Mouse (Mus musculus): Measurements from ENCODE around the gene Tspan5. TPM values are rescaled to one million over a fixed set of nuclear protein-coding genes. Genes with fewer than 3 reads are reported as not detected.

Tspan5 gene
- polyA plus RNA-seq, 1 experiment from 2014 or later = 97.0 TPM

DNA sequence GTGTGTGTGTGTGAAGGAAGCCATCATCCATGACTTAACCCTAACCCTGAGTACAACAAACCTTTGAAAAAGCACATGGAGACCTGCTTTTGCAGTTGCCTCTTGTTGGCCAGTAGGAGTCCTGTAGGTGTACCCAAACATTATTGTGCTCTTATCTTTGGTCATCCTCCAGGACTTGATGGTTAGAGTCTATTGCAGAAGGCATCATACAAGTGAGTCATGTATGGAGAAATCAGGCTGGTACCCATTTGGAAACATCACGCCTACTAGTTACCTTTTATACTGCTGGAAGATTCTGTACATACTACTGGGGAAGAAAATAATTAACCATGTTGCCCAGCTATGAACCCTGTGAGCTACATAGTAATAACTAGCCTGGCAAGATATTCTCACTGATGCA, 103.8 kb downstream of the Tspan5 start:
- no peak overlapping the region for H3K4me3 ChIP-seq
- WGBS = 92% methylated on average over 1 of the region's 1 CpGs
- H3K4me2 ChIP-seq = no peak overlapping the region
- H3K27ac ChIP-seq = no peak overlapping the region
- H3K9me3 ChIP-seq = no peaks in the 10 kb centered on the region
- H3K27me3 ChIP-seq = no peaks in the 10 kb centered on the region
- H3K4me1 ChIP-seq (replicated peaks) = peaks cover 32% of the 10 kb centered on the region
- no peak for ATAC-seq (ENCODE audit: low FRiP score)
- no peaks in the 10 kb centered on the region for H3K36me3 ChIP-seq
- H3K9ac ChIP-seq = no peak overlapping the region

DNA sequence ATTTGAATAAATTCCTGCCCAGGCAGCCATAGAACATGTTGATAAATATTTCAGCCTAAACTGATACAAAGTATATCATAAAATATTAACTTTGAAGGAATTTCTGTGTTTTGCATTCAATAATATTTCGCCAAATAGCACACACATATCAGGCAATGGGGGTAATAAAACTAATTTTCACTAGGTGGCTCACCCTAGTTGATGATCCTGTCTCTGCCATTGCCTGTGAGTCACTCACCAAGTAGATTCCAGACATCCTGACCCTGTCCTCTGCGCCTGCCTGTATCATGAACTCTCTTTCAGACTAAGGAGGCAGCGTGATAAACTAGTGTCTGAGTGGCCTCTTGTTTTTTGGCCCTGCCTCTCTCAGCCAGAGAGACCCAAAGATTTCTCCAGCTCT, 105.8 kb downstream of the Tspan5 start:
- H3K4me2 ChIP-seq = no peak overlapping the region
- H3K36me3 ChIP-seq = no peaks in the 10 kb centered on the region
- H3K4me3 ChIP-seq = no peak overlapping the region
- ATAC-seq (ENCODE audit: low FRiP score) = no peak
- WGBS = 93% methylated on average over 3 of the region's 3 CpGs
- H3K27me3 ChIP-seq = no peaks in the 10 kb centered on the region
- H3K9me3 ChIP-seq = no peaks in the 10 kb centered on the region
- peaks cover 43% of the 10 kb centered on the region for H3K4me1 ChIP-seq (replicated peaks)
- no peak overlapping the region for H3K9ac ChIP-seq
- no peak overlapping the region for H3K27ac ChIP-seq

DNA sequence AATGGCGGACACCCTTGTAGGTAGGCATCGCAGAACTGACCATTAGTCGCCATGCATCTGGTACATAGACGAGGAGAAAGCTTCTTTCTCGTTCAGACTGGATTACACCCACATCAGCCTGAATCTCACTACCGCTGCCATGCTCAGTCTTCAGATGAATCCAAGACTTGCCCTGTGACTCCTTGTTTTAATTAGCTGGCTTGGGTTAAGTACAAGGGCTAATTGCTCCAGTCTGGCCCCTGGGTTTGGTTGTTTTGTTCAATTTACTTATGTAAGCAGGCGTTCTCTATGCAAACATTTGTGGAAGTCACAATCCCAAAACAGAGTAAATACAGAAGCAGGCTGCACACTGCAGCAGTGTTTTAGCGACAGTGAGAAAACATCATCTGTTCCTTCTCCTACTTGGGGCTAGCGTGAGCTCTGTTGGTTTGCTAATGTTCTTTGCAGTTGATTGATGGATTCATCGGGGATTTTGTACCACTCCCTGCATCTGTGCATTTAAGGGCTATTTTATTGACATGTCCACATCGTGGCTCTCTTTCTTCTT, 107.8 kb downstream of the Tspan5 start:
- Histone ChIP-seq H3K4me3 (no peak overlapping the region), H3K27ac (peak overlapping the region; percentile 61), H3K27me3 (no peaks in the 10 kb centered on the region), H3K9ac (0 out of 2 replicates have a peak overlapping the region, but pooled peaks have one; percentile 14), H3K36me3 (no peaks in the 10 kb centered on the region), H3K4me2 (no peak overlapping the region), H3K9me3 (no peaks in the 10 kb centered on the region), H3K4me1 (replicated peaks) (peaks cover 56% of the 10 kb centered on the region)
- no peak for ATAC-seq (ENCODE audit: low FRiP score)
- WGBS = 47% methylated on average over 11 of the region's 11 CpGs

DNA sequence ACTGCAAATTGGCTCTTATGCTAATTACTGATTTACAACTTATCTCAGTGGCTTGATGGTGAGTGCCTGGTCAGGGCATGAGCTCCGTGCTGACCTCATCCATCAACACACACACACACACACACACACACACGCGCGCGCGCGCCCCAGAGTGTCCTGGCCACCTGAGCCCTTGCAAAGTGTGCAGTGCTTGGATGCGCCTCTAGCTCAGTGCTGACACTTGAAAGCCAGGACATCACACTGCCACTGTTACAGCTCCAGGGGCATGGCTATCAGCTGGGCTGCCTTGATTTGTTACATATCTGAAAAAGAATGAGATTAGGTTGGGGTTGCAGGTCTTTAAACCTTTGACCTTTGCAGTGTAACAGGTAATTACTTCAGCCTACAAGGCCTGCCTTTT, 109.9 kb downstream of the Tspan5 start:
- no peak overlapping the region for H3K4me2 ChIP-seq
- H3K36me3 ChIP-seq = no peaks in the 10 kb centered on the region
- no peak overlapping the region for H3K9ac ChIP-seq
- H3K27me3 ChIP-seq = no peaks in the 10 kb centered on the region
- ATAC-seq (ENCODE audit: low FRiP score) = peak; percentile 28
- WGBS = 22% methylated on average over 8 of the region's 8 CpGs
- no peak overlapping the region; the same call in 1 of the 2 replicates for H3K27ac ChIP-seq
- H3K9me3 ChIP-seq = no peaks in the 10 kb centered on the region
- no peak overlapping the region for H3K4me3 ChIP-seq
- peaks cover 76% of the 10 kb centered on the region for H3K4me1 ChIP-seq (replicated peaks)

DNA sequence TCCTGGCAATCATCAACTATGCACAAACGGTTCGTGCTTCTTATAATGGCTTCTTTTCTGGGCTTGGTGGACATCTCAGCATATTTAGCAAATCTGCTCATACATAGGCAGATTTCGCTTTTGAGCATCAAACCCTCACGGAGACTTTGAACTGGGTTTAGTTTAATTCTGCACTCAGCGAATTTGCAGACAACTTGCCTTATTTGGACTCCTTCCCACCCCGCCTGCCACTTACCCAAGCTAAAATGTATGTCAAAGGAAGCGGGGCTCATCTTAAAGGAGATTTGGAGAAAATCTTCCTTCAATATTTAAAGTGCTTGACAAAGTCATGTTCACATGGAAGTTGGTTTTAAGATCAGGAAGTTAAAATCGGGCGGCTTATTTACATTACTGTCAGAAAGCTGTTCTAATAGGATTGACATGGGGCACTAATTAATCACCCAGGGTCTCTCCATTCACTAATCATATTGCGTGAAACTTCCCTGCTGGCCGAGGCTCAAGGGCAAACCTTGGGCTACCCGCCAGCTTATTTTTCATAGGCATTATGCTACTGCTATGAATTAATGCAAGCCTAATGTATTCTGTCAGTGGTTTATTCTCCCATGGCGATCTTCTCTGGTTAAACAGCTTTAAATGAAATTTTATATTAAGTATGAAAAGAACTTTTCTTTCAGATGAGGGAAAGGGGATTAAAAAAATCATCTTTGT, 111.1 kb downstream of the Tspan5 start:
- WGBS = 33% methylated on average over 13 of the region's 13 CpGs
- Histone ChIP-seq H3K27ac (peak overlapping the region; percentile 6; the same call in 1 of the 2 replicates), H3K4me1 (replicated peaks) (peaks cover 89% of the 10 kb centered on the region), H3K27me3 (no peaks in the 10 kb centered on the region), H3K36me3 (no peaks in the 10 kb centered on the region), H3K4me2 (no peak overlapping the region), H3K9me3 (no peaks in the 10 kb centered on the region), H3K9ac (no peak overlapping the region), H3K4me3 (no peak overlapping the region)
- no peak for ATAC-seq (ENCODE audit: low FRiP score)

DNA sequence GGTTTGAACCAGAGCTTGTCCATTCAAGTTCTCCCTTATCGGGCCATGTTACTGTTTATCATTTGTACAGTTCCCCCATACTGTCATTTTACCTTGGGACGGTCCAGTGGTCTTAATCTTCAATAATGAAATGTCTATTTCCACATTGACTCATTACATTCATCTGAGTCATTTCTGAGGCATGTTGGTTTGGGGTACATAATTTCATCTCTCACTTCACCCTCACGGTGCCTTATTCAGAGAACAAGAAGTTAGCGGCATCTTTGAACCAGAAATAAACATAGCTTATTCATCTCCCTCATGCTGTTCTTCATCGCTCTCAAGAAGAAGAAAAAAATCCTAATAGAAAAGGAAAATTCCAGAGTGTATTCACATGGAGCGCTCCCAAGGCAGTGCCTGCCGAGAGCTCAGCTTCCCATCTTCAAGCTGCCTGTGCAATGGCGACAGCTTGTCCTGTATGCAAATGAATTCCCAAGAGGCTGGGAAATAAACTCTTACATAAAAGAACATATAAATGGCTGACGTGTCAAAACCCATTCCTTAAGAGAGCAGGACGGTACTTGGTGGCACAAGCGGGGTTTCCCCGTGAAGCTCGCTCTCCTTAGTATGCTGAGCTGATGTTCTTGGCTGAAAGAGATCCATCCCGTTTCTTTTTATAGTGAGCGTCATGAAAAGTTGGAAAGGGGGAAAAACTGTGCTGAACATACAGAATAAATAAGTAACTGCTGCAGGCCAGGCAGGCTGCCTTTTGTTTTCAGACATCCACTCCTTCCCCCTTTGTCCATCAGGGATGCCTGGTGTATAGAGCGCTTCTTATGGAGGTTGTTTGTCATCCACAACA, 112.2 kb downstream of the Tspan5 start:
- Histone ChIP-seq H3K9ac (0 out of 2 replicates have a peak overlapping the region, but pooled peaks have one; percentile 30), H3K36me3 (no peaks in the 10 kb centered on the region), H3K4me2 (peak overlapping the region; percentile 29), H3K4me1 (replicated peaks) (peaks cover 99% of the 10 kb centered on the region), H3K9me3 (no peaks in the 10 kb centered on the region), H3K27me3 (no peaks in the 10 kb centered on the region), H3K4me3 (no peak overlapping the region), H3K27ac (peak overlapping the region; percentile 79)
- WGBS = 20% methylated on average over 16 of the region's 16 CpGs
- peak; percentile 33 for ATAC-seq (ENCODE audit: low FRiP score)

DNA sequence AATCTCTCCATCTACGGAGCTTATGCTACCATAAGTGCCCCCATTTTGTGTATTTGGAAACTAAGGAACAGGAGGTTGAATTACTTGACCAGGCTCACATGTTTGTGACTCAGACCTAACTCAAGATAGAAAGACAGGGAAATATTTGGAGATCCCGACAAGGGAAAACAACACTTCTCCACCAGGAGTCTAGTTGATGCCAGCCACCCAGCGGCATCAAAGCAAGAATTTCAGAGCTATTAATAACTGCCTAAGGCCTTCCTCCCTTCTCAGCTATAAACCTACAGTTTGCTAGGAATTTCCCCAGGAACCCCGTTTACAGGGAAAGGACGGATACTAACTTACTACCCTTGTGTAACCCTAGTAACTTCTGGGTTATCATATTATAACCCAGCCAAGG, 113.4 kb downstream of the Tspan5 start:
- peaks cover 99% of the 10 kb centered on the region for H3K4me1 ChIP-seq (replicated peaks)
- no peak overlapping the region for H3K4me2 ChIP-seq
- no peak overlapping the region for H3K4me3 ChIP-seq
- no peak overlapping the region for H3K9ac ChIP-seq
- no peaks in the 10 kb centered on the region for H3K27me3 ChIP-seq
- no peaks in the 10 kb centered on the region for H3K36me3 ChIP-seq
- no peak for ATAC-seq (ENCODE audit: low FRiP score)
- WGBS = 69% methylated on average over 5 of the region's 5 CpGs
- H3K27ac ChIP-seq = peak overlapping the region; percentile 32
- no peaks in the 10 kb centered on the region for H3K9me3 ChIP-seq

DNA sequence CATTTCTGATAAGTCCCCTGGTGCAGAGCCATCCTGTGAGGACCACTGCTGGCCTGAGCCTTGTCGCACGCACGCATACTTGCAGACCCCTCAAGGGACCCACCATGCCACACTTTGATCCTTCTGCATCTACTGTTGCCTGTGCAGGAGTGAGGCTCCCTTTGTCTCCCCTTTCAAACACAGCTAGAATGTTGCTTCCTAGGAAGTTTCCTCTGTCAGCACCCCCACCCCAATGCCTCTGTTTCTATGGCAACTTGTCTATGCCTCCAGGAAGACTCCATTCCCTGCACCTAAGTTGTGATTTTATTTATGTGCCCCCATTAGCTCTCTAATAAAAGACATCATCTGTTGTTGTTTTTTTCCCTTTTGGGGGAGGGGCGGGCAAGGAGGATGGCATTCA, 115.0 kb downstream of the Tspan5 start:
- Histone ChIP-seq H3K9me3 (no peaks in the 10 kb centered on the region), H3K4me2 (peak overlapping the region; percentile 21; the same call in 1 of the 2 replicates), H3K9ac (0 out of 2 replicates have a peak overlapping the region, but pooled peaks have one; percentile 39), H3K27me3 (no peaks in the 10 kb centered on the region), H3K27ac (peak overlapping the region; percentile 82), H3K36me3 (no peaks in the 10 kb centered on the region), H3K4me3 (no peak overlapping the region), H3K4me1 (replicated peaks) (peaks cover 98% of the 10 kb centered on the region)
- ATAC-seq (ENCODE audit: low FRiP score) = no peak; the same call in 1 of the 2 replicates
- 32% methylated on average over 4 of the region's 4 CpGs for WGBS

DNA sequence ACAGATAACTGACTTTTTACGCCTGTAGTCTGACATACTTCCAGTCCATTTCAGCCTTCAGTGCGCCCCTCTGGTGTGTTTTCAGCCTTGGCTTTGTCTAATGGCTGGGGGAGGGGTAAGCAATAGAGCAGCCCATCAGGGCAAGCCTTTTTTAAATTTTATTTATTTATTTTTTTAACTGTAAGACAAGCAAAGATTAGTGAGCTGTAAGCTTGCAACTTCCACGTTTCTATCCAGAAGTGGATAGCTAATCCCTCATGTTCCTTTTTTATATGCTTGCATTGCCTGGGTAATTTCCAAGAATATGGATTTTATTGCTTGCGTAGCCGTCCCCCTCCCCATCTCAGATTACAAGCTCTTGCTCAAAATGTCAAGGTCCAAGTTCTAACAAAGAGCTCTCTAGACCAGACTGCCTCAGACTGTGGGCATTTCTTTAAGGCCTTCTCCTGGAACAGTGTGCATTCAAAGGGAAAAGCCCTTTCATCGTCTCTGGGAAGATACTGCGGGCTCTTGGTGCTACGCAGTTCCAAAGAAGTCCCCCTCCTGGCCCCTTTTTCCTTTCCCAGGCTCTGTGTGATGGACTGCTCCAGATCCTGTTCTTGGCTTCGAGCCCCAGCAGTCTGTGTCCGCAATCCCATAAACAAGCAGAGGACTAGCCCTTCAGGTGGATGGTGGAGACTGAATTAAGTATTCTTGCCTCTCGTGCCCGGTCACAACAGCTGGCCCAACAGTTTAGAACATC, 116.0 kb downstream of the Tspan5 start:
- H3K4me2 ChIP-seq = no peak overlapping the region
- H3K27me3 ChIP-seq = no peaks in the 10 kb centered on the region
- H3K9me3 ChIP-seq = no peaks in the 10 kb centered on the region
- H3K27ac ChIP-seq = peak overlapping the region; percentile 82
- 18% methylated on average over 12 of the region's 12 CpGs for WGBS
- H3K9ac ChIP-seq = peak overlapping the region; percentile 53
- H3K36me3 ChIP-seq = no peaks in the 10 kb centered on the region
- ATAC-seq (ENCODE audit: low FRiP score) = peak; percentile 11; the same call in 1 of the 2 replicates
- H3K4me3 ChIP-seq = no peak overlapping the region
- H3K4me1 ChIP-seq (replicated peaks) = peaks cover 88% of the 10 kb centered on the region

DNA sequence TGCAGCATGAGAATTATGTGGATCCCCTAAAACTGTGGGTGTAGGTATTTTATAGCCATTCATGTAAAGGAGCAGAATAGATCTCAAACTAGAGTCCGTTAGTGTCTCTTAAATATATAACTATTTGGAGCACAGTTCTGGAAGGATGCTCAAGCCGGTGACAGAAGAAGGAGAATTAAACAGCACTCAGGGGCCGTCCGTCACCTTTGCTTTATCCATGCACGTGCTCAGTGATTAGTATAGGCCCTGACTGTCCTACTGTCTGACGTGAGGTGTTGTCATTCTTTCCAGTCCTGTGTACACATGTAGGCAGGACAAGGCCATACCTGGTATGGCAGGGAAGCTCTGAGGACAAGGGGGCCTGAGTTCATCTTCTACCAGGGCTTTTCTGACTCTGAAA, 116.7 kb downstream of the Tspan5 start:
- Histone ChIP-seq H3K27ac (peak overlapping the region; percentile 82), H3K9me3 (no peaks in the 10 kb centered on the region), H3K27me3 (no peaks in the 10 kb centered on the region), H3K4me2 (no peak overlapping the region), H3K4me3 (no peak overlapping the region), H3K9ac (peak overlapping the region; percentile 53; the same call in 1 of the 2 replicates), H3K36me3 (no peaks in the 10 kb centered on the region), H3K4me1 (replicated peaks) (peaks cover 82% of the 10 kb centered on the region)
- ATAC-seq (ENCODE audit: low FRiP score) = no peak
- 51% methylated on average over 6 of the region's 6 CpGs for WGBS

DNA sequence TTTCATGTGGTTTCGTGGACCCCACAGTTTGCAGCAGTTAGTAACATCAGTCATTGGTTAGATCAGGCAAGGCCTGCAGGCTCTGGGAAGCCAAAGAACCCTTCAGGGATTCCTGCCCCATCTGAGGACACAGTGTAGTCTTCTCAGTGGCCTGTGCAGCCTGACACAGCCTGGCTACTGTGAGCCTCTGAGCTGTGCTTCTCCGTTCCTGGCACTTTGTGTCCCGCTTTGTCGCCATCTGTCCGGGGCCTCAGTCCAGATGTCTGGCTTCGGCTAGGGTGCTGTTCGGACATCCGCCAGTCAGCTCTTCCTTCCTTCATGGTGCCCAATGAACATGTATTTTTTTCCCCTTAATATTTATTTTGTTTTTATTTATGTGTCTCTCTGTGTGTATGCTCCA, 117.2 kb downstream of the Tspan5 start:
- WGBS = 46% methylated on average over 8 of the region's 8 CpGs
- Histone ChIP-seq H3K4me3 (no peak overlapping the region), H3K36me3 (no peaks in the 10 kb centered on the region), H3K27me3 (no peaks in the 10 kb centered on the region), H3K27ac (peak overlapping the region; percentile 82), H3K4me1 (replicated peaks) (peaks cover 77% of the 10 kb centered on the region), H3K9ac (peak overlapping the region; percentile 53; the same call in 1 of the 2 replicates), H3K4me2 (no peak overlapping the region), H3K9me3 (no peaks in the 10 kb centered on the region)
- ATAC-seq (ENCODE audit: low FRiP score) = no peak

DNA sequence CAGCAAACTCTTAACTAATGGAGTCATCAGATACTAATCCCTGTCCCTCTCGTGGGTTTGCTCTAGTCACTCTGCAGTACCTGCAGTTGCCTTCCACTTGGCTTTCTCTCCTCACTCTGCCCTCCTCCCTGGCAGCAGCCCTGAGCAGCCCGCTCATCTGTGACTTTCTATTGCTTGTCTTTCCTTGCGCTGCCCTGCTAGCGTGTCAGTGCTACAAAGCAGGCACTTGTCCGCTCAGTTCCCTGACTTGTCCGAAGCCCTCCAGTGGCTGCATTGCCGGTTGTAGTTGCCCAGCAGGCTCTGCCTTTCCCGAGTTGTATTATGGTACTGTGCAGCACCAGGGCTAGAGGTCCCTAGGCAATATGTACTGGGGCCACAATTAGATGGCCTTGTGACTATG, 117.7 kb downstream of the Tspan5 start:
- H3K36me3 ChIP-seq = no peaks in the 10 kb centered on the region
- ATAC-seq (ENCODE audit: low FRiP score) = peak; percentile 29
- H3K27me3 ChIP-seq = no peaks in the 10 kb centered on the region
- H3K4me2 ChIP-seq = no peak overlapping the region
- 15% methylated on average over 8 of the region's 8 CpGs for WGBS
- peak overlapping the region; percentile 82 for H3K27ac ChIP-seq
- H3K4me1 ChIP-seq (replicated peaks) = peaks cover 72% of the 10 kb centered on the region
- H3K9me3 ChIP-seq = no peaks in the 10 kb centered on the region
- H3K9ac ChIP-seq = peak overlapping the region; percentile 49
- H3K4me3 ChIP-seq = no peak overlapping the region

Data from hindbrain, embryonic 13.5 days (tissue).